Mouse (Mus musculus): ENCODE results near the gene Olfr466.

Olfr466 gene

GRCm38 (mm10) chr13:65149940-65150339 is at the start of gene Olfr466:
Gene Olfr466, plus strand, starts transcription at chr13:65150240.
- no peak for DNase-seq (ENCODE audit: low read depth)

- no peak for DNase-seq (ENCODE audit: low read depth)
These were observed 49.4 kb upstream of the Olfr466 start for GRCm38 (mm10) chr13:65100678-65101077.

- DNase-seq (ENCODE audit: low read depth): peak; percentile 22
These were observed 48.8 kb upstream of the Olfr466 start for GRCm38 (mm10) chr13:65101232-65101631.

- DNase-seq (ENCODE audit: low read depth): peak; percentile 65
These were observed 38.1 kb upstream of the Olfr466 start for GRCm38 (mm10) chr13:65111961-65112360.

- DNase-seq (ENCODE audit: low read depth): peak; percentile 93
These were observed 37.5 kb upstream of the Olfr466 start, which contains the start of gene Mfsd14b for GRCm38 (mm10) chr13:65112459-65113110. Gene Mfsd14b, minus strand, starts transcription at chr13:65112975.

- DNase-seq (ENCODE audit: low read depth): no peak
These were observed 36.8 kb upstream of the Olfr466 start for GRCm38 (mm10) chr13:65113239-65113638.

GRCm38 (mm10) chr13:65120984-65121383 is 29.1 kb upstream of the Olfr466 start:
- DNase-seq (ENCODE audit: low read depth): no peak

- DNase-seq (ENCODE audit: low read depth): peak; percentile 18
These were observed 27.9 kb upstream of the Olfr466 start for GRCm38 (mm10) chr13:65122111-65122510.

- peak; percentile 38 for DNase-seq (ENCODE audit: low read depth)
These were observed 22.8 kb upstream of the Olfr466 start for GRCm38 (mm10) chr13:65127063-65127847.

GRCm38 (mm10) chr13:65137789-65138188 is 12.3 kb upstream of the Olfr466 start, which contains the start of gene Olfr465-ps1:
Gene Olfr465-ps1, plus strand, starts transcription at chr13:65138089.
- no peak for DNase-seq (ENCODE audit: low read depth)

- DNase-seq (ENCODE audit: low read depth): no peak
These were observed 24.1 kb downstream of the Olfr466 start for GRCm38 (mm10) chr13:65174102-65174501.

GRCm38 (mm10) chr13:65175734-65176471 is 25.9 kb downstream of the Olfr466 start:
- peak; percentile 76 for DNase-seq (ENCODE audit: low read depth)

GRCm38 (mm10) chr13:65176472-65177091 is 26.5 kb downstream of the Olfr466 start:
- DNase-seq (ENCODE audit: low read depth): no peak

- DNase-seq (ENCODE audit: low read depth): no peak
These were observed 50.6 kb downstream of the Olfr466 start for GRCm38 (mm10) chr13:65200667-65201066.
